Mouse (Mus musculus) urinary bladder, postnatal 36 days (tissue): ENCODE measurements around the gene Dusp22.

Source experiments
- DNase-seq, 2 experiments: peaks; one replicate each; pipeline ENCODE4 v3.0.0; 2022; ENCODE audit warnings: low spot score in 2 of 2, mixed read lengths in 1 of 2

Gene Dusp22

GRCm38 (mm10) chr13:30715060-30715459 lies 55.3 kb downstream of the Dusp22 start:
- no peak for DNase-seq

DNA sequence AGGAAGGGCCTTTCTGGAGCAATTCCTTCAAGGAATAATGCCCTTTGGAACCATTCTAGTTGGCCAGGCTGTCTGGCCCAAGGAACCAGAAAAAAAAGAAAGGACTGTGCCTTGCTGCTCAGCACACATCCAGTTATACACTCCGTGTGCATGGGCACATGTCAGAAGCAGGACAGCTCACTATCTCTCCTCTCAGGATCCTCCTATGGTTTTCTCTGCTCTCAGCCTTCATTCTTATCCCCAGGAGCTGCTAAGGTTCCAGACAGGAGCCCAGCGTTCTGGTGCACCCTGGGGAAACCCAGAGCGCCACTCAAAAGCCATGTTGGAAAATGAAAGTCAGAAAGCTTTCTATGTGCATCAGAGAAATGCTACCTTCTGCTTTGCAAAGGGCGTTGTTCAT lies 55.8 kb downstream of the Dusp22 start:
- no peak for DNase-seq

GRCm38 (mm10) chr13:30716611-30717010 lies 56.8 kb downstream of the Dusp22 start:
- DNase-seq: no peak

GRCm38 (mm10) chr13:30722601-30723000 lies 62.8 kb downstream of the Dusp22 start:
- DNase-seq: no peak

- no peak for DNase-seq
Measured at GRCm38 (mm10) chr13:30723258-30723657, 63.5 kb downstream of the Dusp22 start.

- no peak for DNase-seq
Measured at GRCm38 (mm10) chr13:30723858-30724257, 64.1 kb downstream of the Dusp22 start.

DNA sequence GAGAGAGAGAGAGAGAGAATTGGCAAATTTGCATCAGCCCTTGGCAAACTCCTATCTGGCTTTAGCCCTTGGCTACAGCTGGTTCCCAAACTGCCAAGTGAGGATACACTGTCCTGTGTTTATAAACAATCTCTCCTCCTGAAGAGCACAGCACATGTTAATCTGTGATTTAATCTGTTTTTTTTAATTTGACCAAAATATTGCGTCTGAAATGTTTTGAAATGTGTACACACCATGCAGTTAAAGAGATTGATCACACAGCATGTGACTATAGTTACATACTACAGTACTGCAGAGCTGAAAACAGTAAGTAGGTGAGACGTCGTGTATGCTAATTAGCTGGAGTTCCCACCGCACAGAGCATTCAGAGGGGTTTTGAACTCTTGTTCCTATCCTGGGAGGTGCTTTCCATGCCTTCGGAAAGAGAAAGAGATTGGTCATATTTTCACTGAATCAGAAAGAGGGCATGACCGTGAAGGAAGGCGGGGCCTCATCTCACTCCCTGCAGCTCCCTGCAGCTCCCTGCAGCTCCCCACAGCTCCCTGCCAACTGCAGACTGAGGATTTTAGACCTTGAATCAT lies 65.0 kb downstream of the Dusp22 start:
- DNase-seq: peak in 1 of 2 experiments; percentile 57

DNA sequence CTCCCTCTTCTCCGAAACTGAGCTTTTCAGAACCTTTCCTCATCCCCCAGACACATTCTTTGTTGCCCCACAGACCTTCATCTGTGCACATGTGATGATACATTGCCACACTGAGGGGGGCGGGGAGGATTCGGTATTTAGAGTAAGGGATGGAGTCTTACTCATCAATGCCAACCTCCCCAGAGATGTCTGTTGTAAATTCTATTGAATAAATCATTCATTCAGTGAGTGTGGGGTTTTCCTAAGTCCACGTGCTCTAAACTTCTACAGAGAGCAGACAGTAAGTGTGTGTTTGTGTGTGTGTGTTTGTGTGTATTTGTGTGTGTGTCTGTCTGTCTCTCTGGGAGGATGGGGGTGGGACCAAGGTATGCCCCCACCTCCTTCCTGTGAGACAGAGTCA lies 67.1 kb downstream of the Dusp22 start:
- DNase-seq: no peak

DNA sequence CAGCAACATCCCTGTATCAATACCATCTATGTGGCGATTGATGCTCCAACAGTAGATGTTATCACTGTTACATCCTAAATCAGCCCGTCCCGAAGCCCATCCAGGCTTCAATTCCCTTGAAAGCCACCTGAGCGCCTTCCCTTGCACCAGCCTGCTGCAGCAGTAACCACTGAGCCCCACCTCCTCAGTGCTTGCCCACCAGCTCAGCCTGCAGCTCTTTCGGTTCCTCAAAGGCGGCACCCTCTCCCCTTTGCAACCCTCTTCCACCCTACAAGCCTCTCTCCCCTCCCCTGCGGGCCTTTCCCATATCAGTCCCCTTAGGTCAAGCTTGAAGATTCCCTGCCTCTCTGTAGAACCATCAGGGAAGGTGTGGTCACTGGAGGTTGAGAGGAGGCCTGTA lies 68.4 kb downstream of the Dusp22 start:
- no peak for DNase-seq

GRCm38 (mm10) chr13:30729245-30729644 lies 69.4 kb downstream of the Dusp22 start:
- no peak for DNase-seq

- DNase-seq: no peak
Measured at GRCm38 (mm10) chr13:30730104-30730793, 70.5 kb downstream of the Dusp22 start.

DNA sequence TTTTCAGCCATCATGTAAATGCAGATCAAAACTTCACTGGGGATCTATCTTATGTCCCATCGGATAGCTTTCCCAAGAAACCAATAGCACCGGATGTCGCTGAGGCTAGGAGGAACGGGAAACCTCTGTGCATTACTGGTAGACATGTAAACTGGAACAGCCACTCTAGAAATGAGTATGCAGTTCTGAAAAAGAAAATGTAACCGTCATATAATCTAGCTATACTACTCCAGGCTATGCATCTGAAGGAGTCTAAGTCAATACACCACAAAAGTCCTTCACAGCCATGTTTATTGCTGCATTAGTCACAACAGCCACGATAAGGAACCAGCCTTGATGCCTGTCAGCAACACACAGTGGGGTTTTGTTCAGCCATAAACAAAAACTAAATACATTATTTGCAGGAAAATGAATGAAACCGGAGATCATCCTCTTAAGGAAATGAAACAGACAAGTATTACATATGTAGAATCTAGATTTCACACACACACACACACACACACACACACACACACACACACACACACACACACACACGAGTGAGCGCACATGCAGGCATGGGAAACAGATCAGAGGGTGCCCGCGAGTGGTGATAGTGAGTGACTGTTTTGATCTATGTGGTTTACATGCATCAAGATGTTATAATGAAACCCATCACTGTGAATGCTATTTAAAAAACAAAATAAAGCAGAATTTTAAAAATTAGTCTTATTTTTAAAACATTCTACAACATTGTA lies 73.1 kb downstream of the Dusp22 start:
- DNase-seq: no peak

DNA sequence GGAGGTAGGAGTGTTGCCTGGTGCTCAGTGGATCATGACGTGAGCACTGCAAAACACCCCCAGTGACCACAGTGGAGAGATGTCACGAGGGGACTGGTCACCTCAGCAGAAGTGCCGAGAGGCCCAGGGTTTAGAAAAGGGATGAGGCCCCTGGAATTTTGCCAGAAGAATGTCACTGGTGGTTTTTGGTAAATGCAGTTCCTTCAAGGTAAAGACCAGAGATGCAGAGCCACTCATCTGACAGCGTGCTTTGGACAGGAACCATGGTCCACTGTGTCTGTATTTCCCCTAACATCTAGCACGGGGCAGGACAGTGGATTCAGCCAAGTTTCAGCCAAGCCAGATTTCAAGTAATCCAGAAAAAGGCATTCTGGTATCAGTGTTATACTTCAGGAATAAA lies 76.9 kb downstream of the Dusp22 start:
- no peak for DNase-seq

GRCm38 (mm10) chr13:30737257-30737656 lies 77.5 kb downstream of the Dusp22 start:
- DNase-seq: no peak

- DNase-seq: no peak
Measured at GRCm38 (mm10) chr13:30738310-30738840, 78.6 kb downstream of the Dusp22 start.

- no peak for DNase-seq
Measured at GRCm38 (mm10) chr13:30741172-30741571, 81.4 kb downstream of the Dusp22 start.

- DNase-seq: no peak
Measured at GRCm38 (mm10) chr13:30742411-30742970, 82.7 kb downstream of the Dusp22 start.

- no peak for DNase-seq
Measured at GRCm38 (mm10) chr13:30745121-30745520, 85.3 kb downstream of the Dusp22 start.

- DNase-seq: no peak
Measured at GRCm38 (mm10) chr13:30747068-30747467, 87.3 kb downstream of the Dusp22 start.

GRCm38 (mm10) chr13:30747504-30747903 lies 87.7 kb downstream of the Dusp22 start:
- DNase-seq: no peak

- no peak for DNase-seq
Measured at GRCm38 (mm10) chr13:30748321-30748720, 88.5 kb downstream of the Dusp22 start.

DNA sequence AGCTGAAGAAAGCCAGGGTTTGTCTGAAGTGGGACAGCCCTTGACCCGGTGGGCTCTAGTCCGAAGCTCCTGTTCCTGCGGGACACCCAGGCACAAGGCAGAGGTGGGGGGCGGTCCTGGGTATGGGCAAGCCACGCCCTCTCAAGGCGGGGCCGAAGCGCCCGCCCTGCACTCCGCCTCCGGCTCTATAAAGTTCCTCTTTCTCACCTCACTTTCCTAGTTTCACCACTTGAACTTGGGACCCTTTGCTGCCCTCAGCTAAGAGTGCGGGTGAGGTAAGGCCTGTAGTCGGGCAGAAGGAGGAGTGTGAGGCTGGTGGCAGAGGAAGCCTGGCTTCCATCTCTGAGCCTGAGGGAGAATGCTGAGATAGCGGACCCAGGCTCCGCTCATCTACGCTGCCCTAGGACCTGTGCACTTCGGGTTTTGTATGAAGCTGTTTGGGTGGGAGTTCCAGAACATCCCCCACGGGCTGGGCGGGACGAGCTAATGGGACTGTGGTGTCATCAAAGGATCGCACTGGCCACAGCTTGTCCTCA lies 89.3 kb downstream of the Dusp22 start, which contains the start of gene Irf4:
TSS of gene Irf4 (plus strand) at position 206 of the 536 bp plus-strand sequence.
- peak; percentile 35 to 68 for DNase-seq
